Comparison of ENCODE assay signal across 1 mouse cellular context in the genomic region with DNA sequence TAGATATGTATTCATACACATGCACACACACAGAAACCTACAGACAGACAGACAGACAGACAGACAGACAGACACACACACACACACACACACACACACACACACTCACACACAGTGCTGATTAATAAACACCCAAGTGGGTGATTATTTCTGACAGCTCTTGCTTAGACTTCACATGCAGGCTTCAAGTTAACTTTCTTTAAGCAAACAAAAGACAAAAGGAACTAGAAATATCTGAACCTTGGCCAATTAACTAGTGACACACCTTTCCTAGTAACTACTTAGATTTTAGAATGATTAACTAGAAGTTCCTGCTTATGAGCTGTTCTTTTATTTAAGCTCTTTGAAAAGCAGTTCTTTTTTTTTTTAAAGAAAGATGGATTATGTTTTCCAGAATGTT.
TF ChIP-seq lines count a peak whose summit lies in the region.

No protein-coding gene starts in this region.

TF ChIP-seq in MEL, 35 proteins besides CTCF, POLR2A, EP300 and RAD21:
- TF ChIP-seq MYB (IDR thresholded peaks at IDR 0.05; ENCODE audit: low read depth, low read length) (no peak), RCOR1 (IDR thresholded peaks at IDR 0.05; ENCODE audit: low read depth, low read length) (no peak)
